Mouse (Mus musculus): Measurements from ENCODE around the gene Txndc2.

DNA sequence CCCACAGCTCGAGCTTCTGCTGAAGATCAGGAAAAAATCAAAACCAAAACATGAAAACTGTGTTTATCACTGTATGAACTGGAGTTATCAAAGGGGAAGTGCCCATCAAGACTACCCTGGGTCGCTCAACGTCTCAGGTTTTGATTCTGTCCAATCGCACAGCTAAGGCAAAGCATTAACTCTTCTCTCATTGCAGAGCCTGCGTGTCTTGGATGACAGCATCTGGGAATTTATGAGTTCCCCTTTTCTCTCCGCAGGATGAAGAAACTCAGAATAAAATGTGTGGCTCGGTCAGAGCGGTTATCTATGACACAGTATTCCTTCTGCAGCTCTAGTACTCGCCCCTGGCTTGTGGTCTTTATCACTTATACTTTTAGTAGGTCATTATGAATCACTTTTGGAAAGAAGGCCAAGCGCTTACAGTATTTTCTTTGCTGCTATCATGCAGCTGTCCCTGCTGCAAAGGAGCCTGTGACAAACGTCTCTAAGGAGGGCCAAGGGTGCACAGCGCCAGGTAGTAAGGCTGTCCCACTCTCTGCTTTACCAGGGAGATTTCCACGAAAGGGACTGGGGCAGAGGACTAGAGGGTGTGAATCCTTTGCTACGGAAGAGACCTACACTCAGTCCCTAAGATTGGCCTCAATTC lies 6.1 kb downstream of the Txndc2 start:
- TF ChIP-seq CTCF (IDR thresholded peaks at IDR 0.05; ENCODE audit: low read depth) (no peak), EP300 (IDR thresholded peaks at IDR 0.05; ENCODE audit: low read depth) (no peak)
